Mouse (Mus musculus): ENCODE data around the gene Scube2. TPM values are rescaled to one million over a fixed set of nuclear protein-coding genes. Genes with fewer than 3 reads are reported as not detected.

Gene Scube2
- total and polyA plus RNA-seq, 3 experiments = 0.27 to 0.67 TPM; not detected in 1

DNA sequence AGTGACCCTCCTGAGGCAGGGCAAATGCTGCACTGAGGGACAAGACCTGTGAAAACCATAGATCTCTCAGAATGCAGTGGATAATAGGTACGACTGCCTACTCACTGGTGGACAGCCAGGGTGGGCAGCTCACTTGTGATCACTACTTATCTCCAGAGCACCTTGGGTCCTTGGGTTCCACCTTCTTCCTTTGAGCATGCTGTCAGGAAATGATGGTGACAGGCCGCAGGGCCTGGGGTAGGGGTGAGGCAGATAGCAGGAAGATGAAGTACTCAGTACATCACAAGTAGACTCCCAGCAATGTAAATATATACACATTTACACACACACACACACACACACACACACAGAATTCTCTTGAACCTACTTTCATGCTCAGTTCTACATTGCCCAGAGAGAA lies 77.6 kb downstream of the Scube2 start (continued):
- TF ChIP-seq E2F4 (IDR thresholded peaks at IDR 0.05; ENCODE audit: borderline replicate concordance, low read depth, low read length) = no peak
- TF ChIP-seq MXI1 (IDR thresholded peaks at IDR 0.05; ENCODE audit: low read depth, low read length) = no peak
- no peak for TF ChIP-seq USF1 (IDR thresholded peaks at IDR 0.05; ENCODE audit: low read depth, low read length)
- TF ChIP-seq HCFC1 (IDR thresholded peaks at IDR 0.05; ENCODE audit: low read depth, low read length) = no peak

DNA sequence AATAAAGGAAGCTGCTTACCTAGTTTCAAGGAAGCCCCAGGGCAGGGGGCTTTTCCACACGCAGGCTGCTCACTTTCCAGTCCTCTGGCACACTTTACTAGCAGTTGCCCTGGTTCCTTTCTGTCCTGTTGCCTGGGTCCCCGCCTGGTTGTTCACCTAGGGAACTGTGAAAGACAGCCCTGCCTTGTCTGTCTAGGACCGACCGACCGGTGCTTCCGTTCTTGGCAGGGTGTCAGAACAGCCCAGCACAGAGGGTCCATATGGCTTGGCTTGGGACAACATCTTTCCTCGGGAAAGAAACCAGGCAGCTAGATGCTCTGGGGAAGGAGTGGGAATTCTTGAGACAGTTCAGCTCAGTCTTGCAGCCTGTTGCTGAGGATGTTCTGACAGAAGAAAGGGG lies 82.2 kb downstream of the Scube2 start:
- no peaks in the 10 kb centered on the region for H3K79me2 ChIP-seq (ENCODE audit: control insufficient read depth, insufficient read depth, low read length, poor library complexity)
- no peak for DNase-seq (ENCODE audit: low read depth, low spot score)
- TF ChIP-seq E2F4 (IDR thresholded peaks at IDR 0.05; ENCODE audit: borderline replicate concordance, low read depth, low read length) = no peak
- TF ChIP-seq HCFC1 (IDR thresholded peaks at IDR 0.05; ENCODE audit: low read depth, low read length) = no peak
- TF ChIP-seq RAD21 (IDR thresholded peaks at IDR 0.05; ENCODE audit: low read depth, low read length) = no peak
- no peak for TF ChIP-seq CHD1 (IDR thresholded peaks at IDR 0.05; ENCODE audit: low read depth, low read length)
- TF ChIP-seq NELFE (IDR thresholded peaks at IDR 0.05; ENCODE audit: low read depth, low read length) = no peak
- TF ChIP-seq USF1 (IDR thresholded peaks at IDR 0.05; ENCODE audit: low read depth, low read length) = no peak
- no peak for TF ChIP-seq GABPA (IDR thresholded peaks at IDR 0.05; ENCODE audit: low read depth, low read length)
- no peak for TF ChIP-seq TAL1 (IDR thresholded peaks at IDR 0.05; ENCODE audit: low read length)
- no peak for TF ChIP-seq RCOR1 (IDR thresholded peaks at IDR 0.05; ENCODE audit: low read depth, low read length)
- no peak for TF ChIP-seq MAFK (IDR thresholded peaks at IDR 0.05; ENCODE audit: borderline replicate concordance, low read depth, low read length)
- no peak for TF ChIP-seq CTCF (IDR thresholded peaks at IDR 0.05 in 2 of 3, conservative IDR thresholded peaks at IDR 0.05 in 1 of 3; ENCODE audit: control insufficient read depth in 1 of 3, insufficient read depth in 1 of 3, low read depth in 2 of 3, low read length in 3 of 3, poor library complexity in 1 of 3, severe bottlenecking in 1 of 3)
- no peak for TF ChIP-seq SIN3A (IDR thresholded peaks at IDR 0.05; ENCODE audit: low read length)
- TF ChIP-seq USF2 (IDR thresholded peaks at IDR 0.05; ENCODE audit: borderline replicate concordance in 1 of 2, insufficient read depth in 1 of 2, low read depth in 1 of 2, low read length in 2 of 2) = no peak
- TF ChIP-seq ZNF384 (IDR thresholded peaks at IDR 0.05; ENCODE audit: low read depth, low read length) = no peak
- no peak for TF ChIP-seq ZMIZ1 (IDR thresholded peaks at IDR 0.05; ENCODE audit: low read depth, low read length)
- TF ChIP-seq POLR2A (IDR thresholded peaks at IDR 0.05; ENCODE audit: control insufficient read depth in 1 of 2, insufficient read depth in 1 of 2, low read depth in 1 of 2, low read length in 2 of 2, poor library complexity in 1 of 2) = no peak
- H3K9ac ChIP-seq (ENCODE audit: control insufficient read depth, low read depth, low read length, poor library complexity, severe bottlenecking) = no peak overlapping the region
- 0 out of 4 replicates have a peak, but pooled peaks cover 0 to 3% of the 10 kb centered on the region in 2 experiments for H3K27me3 ChIP-seq (ENCODE audit: control insufficient read depth in 1 of 2, insufficient read depth in 2 of 2, low read length in 2 of 2)
- no peaks in the 10 kb centered on the region for H3K9me3 ChIP-seq (replicated peaks; ENCODE audit: insufficient read depth, low read length)
- H3K4me1 ChIP-seq (ENCODE audit: control insufficient read depth in 1 of 2, insufficient read depth in 2 of 2, low read length in 2 of 2) = peaks cover 0 to 8% of the 10 kb centered on the region in 2 experiments; a peak in 2 of 4 replicates
- no peak overlapping the region for H3K4me3 ChIP-seq (ENCODE audit: control insufficient read depth in 1 of 2, insufficient read depth in 1 of 2, low read depth in 2 of 2, low read length in 2 of 2)
- H3K36me3 ChIP-seq (ENCODE audit: control insufficient read depth in 1 of 2, insufficient read depth in 2 of 2, low read length in 2 of 2) = no peaks in the 10 kb centered on the region
- H3K27ac ChIP-seq (ENCODE audit: control insufficient read depth, low read depth, low read length) = no peak overlapping the region

DNA sequence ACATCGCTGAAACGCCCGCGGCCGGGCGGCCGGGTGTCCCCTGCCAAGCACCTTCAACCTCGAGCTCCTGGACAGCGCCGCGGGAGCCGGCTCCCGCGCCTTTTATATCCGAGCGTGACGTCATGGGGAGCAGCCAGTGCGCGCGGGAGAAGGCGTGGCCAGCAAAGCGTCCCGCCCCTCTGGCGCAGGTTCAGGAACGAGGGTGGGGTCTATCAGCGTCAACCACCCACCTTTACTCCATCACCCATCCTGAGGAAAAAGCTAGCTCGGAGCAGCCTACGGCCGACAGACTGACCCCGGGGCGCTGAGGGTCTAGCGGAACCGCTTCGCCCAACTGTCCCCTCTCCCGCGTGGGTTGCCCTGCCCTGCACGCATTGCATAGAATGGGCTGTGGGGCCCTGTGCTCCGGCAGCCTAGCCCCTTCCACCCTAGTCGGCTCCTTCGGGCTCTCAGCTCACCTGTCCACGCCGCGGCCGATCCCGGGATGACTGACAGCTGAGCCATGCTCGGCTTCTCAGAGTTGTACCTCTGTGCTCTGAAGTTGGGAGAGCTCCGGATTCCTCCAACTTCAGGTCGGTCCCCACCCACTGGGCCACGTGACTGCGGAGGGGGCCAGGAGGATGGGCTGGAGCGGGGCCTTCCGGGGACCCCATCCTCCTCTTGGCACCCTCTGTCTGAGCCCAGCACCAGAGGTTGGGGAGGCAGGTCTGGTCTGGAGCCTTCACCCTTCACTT lies 83.8 kb downstream of the Scube2 start, which contains the start of gene Nrip3:
Gene Nrip3 (minus strand): TSS at position 556 of the 734 bp plus-strand sequence.
- Histone ChIP-seq H3K36me3 (ENCODE audit: control insufficient read depth in 1 of 2, insufficient read depth in 2 of 2, low read length in 2 of 2) (no peaks in the 10 kb centered on the region), H3K27ac (ENCODE audit: control insufficient read depth, low read depth, low read length) (no peak within 1 kb of the TSS), H3K9ac (ENCODE audit: control insufficient read depth, low read depth, low read length, poor library complexity, severe bottlenecking) (no peak within 1 kb of the TSS), H3K4me1 (ENCODE audit: control insufficient read depth in 1 of 2, insufficient read depth in 2 of 2, low read length in 2 of 2) (no peaks in the 10 kb centered on the region), H3K79me2 (ENCODE audit: control insufficient read depth, insufficient read depth, low read length, poor library complexity) (no peaks in the 10 kb centered on the region), H3K27me3 (ENCODE audit: control insufficient read depth in 1 of 2, insufficient read depth in 2 of 2, low read length in 2 of 2) (0 out of 4 replicates have a peak, but pooled peaks cover 0 to 3% of the 10 kb centered on the region in 2 experiments), H3K4me3 (ENCODE audit: control insufficient read depth in 1 of 2, insufficient read depth in 1 of 2, low read depth in 2 of 2, low read length in 2 of 2) (no peak within 1 kb of the TSS), H3K9me3 (replicated peaks; ENCODE audit: insufficient read depth, low read length) (no peaks in the 10 kb centered on the region)
- TF ChIP-seq BHLHE40 (IDR thresholded peaks at IDR 0.05; ENCODE audit: borderline replicate concordance, low read depth, low read length) (no peak), CHD2 (IDR thresholded peaks at IDR 0.05; ENCODE audit: low read length) (no peak)
- DNase-seq (ENCODE audit: low read depth, low spot score) = no peak
